Mouse (Mus musculus): ENCODE results near the gene 1110051M20Rik. TPM values are rescaled to one million over a fixed set of nuclear protein-coding genes. Genes with fewer than 3 reads are reported as not detected.
"Not testable (repeated sequence)": the region's sequence is repeated elsewhere in the genome, so short reads cannot be mapped to it uniquely, and the experiment has no call there.

Gene 1110051M20Rik
- 4.4 and 12.6 TPM in 2 replicates for polyA plus RNA-seq (2012; ENCODE audit: insufficient read depth, insufficient read length, missing spikeins)

- no peaks in the 10 kb centered on the region for H3K4me1 ChIP-seq (ENCODE audit: control insufficient read depth, insufficient read depth, insufficient read length, low read length)
- H3K4me3 ChIP-seq (ENCODE audit: insufficient read depth, low read depth, low read length): peak within 1 kb of the TSS; percentile 72
- H3K27ac ChIP-seq (replicated peaks; ENCODE audit: low read depth, low read length): no peak within 1 kb of the TSS
Measured at GRCm38 (mm10) chr2:91444286-91444892, at the start of gene 1110051M20Rik. 1110051M20Rik (minus strand) TSS chr2:91444704.

- Histone ChIP-seq H3K4me3 (ENCODE audit: insufficient read depth, low read depth, low read length) (no peak overlapping the region), H3K4me1 (ENCODE audit: control insufficient read depth, insufficient read depth, insufficient read length, low read length) (no peaks in the 10 kb centered on the region), H3K27ac (replicated peaks; ENCODE audit: low read depth, low read length) (no peak overlapping the region)
Measured at GRCm38 (mm10) chr2:91493981-91494380, 49.5 kb upstream of the 1110051M20Rik start.

- Histone ChIP-seq H3K4me1 (ENCODE audit: control insufficient read depth, insufficient read depth, insufficient read length, low read length) (no peaks in the 10 kb centered on the region), H3K4me3 (ENCODE audit: insufficient read depth, low read depth, low read length) (no peak overlapping the region), H3K27ac (replicated peaks; ENCODE audit: low read depth, low read length) (no peak overlapping the region)
Measured at GRCm38 (mm10) chr2:91492071-91492635, 47.6 kb upstream of the 1110051M20Rik start.

GRCm38 (mm10) chr2:91487295-91487694 lies 42.8 kb upstream of the 1110051M20Rik start:
- not testable (repeated sequence) for H3K4me1 ChIP-seq (ENCODE audit: control insufficient read depth, insufficient read depth, insufficient read length, low read length); H3K27ac ChIP-seq (replicated peaks; ENCODE audit: low read depth, low read length)

GRCm38 (mm10) chr2:91485256-91485655 lies 40.8 kb upstream of the 1110051M20Rik start:
- Histone ChIP-seq H3K4me1 (ENCODE audit: control insufficient read depth, insufficient read depth, insufficient read length, low read length) (no peaks in the 10 kb centered on the region), H3K27ac (replicated peaks; ENCODE audit: low read depth, low read length) (no peak overlapping the region), H3K4me3 (ENCODE audit: insufficient read depth, low read depth, low read length) (no peak overlapping the region)

More at GRCm38 (mm10) chr2:91487295-91487694, 42.8 kb upstream of the 1110051M20Rik start:
- not testable (repeated sequence) for H3K4me3 ChIP-seq (ENCODE audit: insufficient read depth, low read depth, low read length)

GRCm38 (mm10) chr2:91484698-91485097 lies 40.2 kb upstream of the 1110051M20Rik start:
- no peak overlapping the region for H3K4me3 ChIP-seq (ENCODE audit: insufficient read depth, low read depth, low read length)
- H3K27ac ChIP-seq (replicated peaks; ENCODE audit: low read depth, low read length): no peak overlapping the region
- no peaks in the 10 kb centered on the region for H3K4me1 ChIP-seq (ENCODE audit: control insufficient read depth, insufficient read depth, insufficient read length, low read length)

- Histone ChIP-seq H3K4me1 (ENCODE audit: control insufficient read depth, insufficient read depth, insufficient read length, low read length) (no peaks in the 10 kb centered on the region), H3K4me3 (ENCODE audit: insufficient read depth, low read depth, low read length) (no peak overlapping the region), H3K27ac (replicated peaks; ENCODE audit: low read depth, low read length) (no peak overlapping the region)
Measured at GRCm38 (mm10) chr2:91480805-91481514, 36.5 kb upstream of the 1110051M20Rik start.

- H3K4me3 ChIP-seq (ENCODE audit: insufficient read depth, low read depth, low read length): no peak overlapping the region
- H3K4me1 ChIP-seq (ENCODE audit: control insufficient read depth, insufficient read depth, insufficient read length, low read length): no peaks in the 10 kb centered on the region
- H3K27ac ChIP-seq (replicated peaks; ENCODE audit: low read depth, low read length): no peak overlapping the region
Measured at GRCm38 (mm10) chr2:91480399-91480801, 35.9 kb upstream of the 1110051M20Rik start.

GRCm38 (mm10) chr2:91476841-91477240 lies 32.3 kb upstream of the 1110051M20Rik start:
- H3K27ac ChIP-seq (replicated peaks; ENCODE audit: low read depth, low read length): no peak overlapping the region

GRCm38 (mm10) chr2:91476251-91476661 lies 31.8 kb upstream of the 1110051M20Rik start:
- Histone ChIP-seq H3K4me1 (ENCODE audit: control insufficient read depth, insufficient read depth, insufficient read length, low read length) (no peaks in the 10 kb centered on the region), H3K4me3 (ENCODE audit: insufficient read depth, low read depth, low read length) (peak overlapping the region; percentile 36), H3K27ac (replicated peaks; ENCODE audit: low read depth, low read length) (no peak overlapping the region)

More at GRCm38 (mm10) chr2:91476841-91477240, 32.3 kb upstream of the 1110051M20Rik start:
- Histone ChIP-seq H3K4me1 (ENCODE audit: control insufficient read depth, insufficient read depth, insufficient read length, low read length) (no peaks in the 10 kb centered on the region), H3K4me3 (ENCODE audit: insufficient read depth, low read depth, low read length) (no peak overlapping the region)

- H3K4me3 ChIP-seq (ENCODE audit: insufficient read depth, low read depth, low read length): peak overlapping the region; percentile 36
- no peak overlapping the region for H3K27ac ChIP-seq (replicated peaks; ENCODE audit: low read depth, low read length)
- no peaks in the 10 kb centered on the region for H3K4me1 ChIP-seq (ENCODE audit: control insufficient read depth, insufficient read depth, insufficient read length, low read length)
Measured at GRCm38 (mm10) chr2:91475791-91476190, 31.3 kb upstream of the 1110051M20Rik start.

GRCm38 (mm10) chr2:91474358-91474757 lies 29.9 kb upstream of the 1110051M20Rik start:
- Histone ChIP-seq H3K27ac (replicated peaks; ENCODE audit: low read depth, low read length) (no peak overlapping the region), H3K4me1 (ENCODE audit: control insufficient read depth, insufficient read depth, insufficient read length, low read length) (no peaks in the 10 kb centered on the region), H3K4me3 (ENCODE audit: insufficient read depth, low read depth, low read length) (no peak overlapping the region)

- Histone ChIP-seq H3K4me1 (ENCODE audit: control insufficient read depth, insufficient read depth, insufficient read length, low read length) (no peaks in the 10 kb centered on the region), H3K4me3 (ENCODE audit: insufficient read depth, low read depth, low read length) (no peak overlapping the region), H3K27ac (replicated peaks; ENCODE audit: low read depth, low read length) (no peak overlapping the region)
Measured at GRCm38 (mm10) chr2:91470055-91470647, 25.6 kb upstream of the 1110051M20Rik start.

GRCm38 (mm10) chr2:91467613-91468012 lies 23.1 kb upstream of the 1110051M20Rik start:
- Histone ChIP-seq H3K27ac (replicated peaks; ENCODE audit: low read depth, low read length) (no peak overlapping the region), H3K4me1 (ENCODE audit: control insufficient read depth, insufficient read depth, insufficient read length, low read length) (no peaks in the 10 kb centered on the region), H3K4me3 (ENCODE audit: insufficient read depth, low read depth, low read length) (no peak overlapping the region)

GRCm38 (mm10) chr2:91465934-91466333 lies 21.4 kb upstream of the 1110051M20Rik start:
- Histone ChIP-seq H3K4me3 (ENCODE audit: insufficient read depth, low read depth, low read length) (no peak overlapping the region), H3K27ac (replicated peaks; ENCODE audit: low read depth, low read length) (no peak overlapping the region), H3K4me1 (ENCODE audit: control insufficient read depth, insufficient read depth, insufficient read length, low read length) (no peaks in the 10 kb centered on the region)

Measured in brown adipose tissue, adult 24 weeks (tissue).